Mouse (Mus musculus): ENCODE measurements around the gene Commd7.
A peak's percentile ranks its signal among the peaks of the same experiment; 100 is the strongest.

The Commd7 gene

DNA sequence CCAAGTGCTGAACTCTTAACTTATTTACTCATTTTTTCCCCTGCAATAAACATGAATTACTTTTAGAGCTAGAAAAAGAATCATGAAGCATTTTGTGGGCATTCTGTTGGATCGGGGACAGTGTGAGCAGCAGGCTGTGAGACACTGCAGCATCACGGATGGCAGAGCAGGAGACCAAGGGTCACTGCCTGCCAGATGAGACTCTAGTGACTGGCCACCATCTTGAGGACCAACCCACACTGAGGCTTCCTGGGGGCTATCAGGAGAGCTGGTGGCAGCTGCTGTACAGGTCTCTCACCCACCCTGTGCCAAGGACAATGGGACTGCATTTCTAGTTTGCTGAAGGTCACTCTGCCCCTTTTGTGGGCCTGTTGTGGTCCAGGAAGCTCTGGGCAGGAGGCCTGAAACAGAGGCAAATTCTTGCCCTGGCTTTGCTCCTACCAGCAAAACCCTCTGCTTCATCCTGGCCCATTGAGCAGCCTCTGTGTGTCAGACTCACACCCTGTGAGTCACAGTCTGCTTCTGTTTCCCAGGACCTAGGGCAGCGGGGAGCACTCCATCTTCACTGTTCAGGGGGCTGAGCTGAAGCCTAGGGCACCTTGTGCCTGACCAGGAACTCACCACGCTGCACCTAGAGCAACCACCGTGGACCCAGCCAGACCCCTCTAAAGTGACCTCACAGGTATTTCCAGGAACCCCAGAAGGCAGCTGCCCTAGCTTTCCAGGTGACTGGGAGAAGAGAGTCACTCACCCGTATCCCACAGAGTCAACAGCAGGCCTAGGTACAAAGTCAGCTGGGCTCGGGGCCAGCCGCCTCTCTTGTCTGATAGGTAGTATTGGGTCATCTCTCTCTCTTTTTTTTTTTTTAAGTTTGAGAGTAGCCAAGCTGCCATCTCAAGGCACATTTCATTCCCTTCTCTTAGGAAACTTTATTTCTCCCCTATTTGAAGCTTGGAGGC lies 40.2 kb downstream of the Commd7 start:
- no peak for DNase-seq (ENCODE audit: low spot score in 2 of 2)

DNA sequence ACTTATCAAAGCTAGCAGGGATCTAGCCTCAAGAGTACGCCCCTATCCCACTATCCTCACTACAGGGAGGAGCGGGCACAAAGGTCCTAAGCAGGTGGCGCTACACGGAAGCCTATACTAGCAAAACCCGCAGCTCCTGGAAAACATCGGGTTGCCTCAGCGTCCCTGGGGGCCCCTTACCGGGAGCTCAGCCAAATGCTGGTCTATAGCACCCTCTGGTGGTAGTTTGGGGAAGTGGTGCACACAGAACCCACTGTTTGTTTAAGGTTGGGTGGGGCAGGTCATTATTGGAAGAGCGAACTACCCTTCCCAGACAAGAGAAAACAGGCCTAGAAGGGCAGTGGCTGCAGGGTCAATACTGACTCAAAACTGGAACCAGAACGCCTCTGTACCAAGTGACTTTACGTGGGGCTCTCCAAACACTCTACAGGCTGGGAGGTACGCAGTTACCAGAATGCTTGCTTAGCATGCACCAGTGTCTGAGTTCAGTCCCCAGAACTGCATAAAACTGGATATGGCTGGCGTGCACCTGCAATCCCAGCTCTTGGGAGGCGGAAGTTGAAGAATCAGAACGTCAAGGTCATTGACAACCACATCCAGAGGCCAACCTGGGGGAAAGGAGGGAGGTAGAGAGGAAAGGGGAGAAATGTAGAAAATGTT lies 45.9 kb downstream of the Commd7 start:
- DNase-seq (ENCODE audit: low spot score in 2 of 2): peak; percentile 79 to 88

DNA sequence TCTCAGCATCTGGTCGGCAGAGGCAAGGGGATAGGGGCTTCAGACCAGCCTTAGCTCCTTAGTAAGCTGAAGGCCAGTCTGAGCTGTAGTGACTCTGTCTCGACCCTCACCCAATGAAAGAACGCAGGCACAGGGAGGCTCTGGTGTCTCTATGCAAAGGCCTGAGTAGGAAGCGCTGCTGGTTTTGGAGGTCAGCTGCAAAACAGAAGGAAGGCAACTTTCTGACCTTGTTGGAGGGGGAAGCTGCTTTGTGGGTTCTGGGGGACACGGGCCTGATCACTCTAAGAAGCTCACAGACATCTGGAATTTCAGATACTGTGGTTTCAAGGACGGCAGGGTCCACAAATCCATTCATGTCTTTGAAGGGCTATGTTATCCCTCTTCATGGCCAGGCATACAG lies 46.6 kb downstream of the Commd7 start:
- DNase-seq (ENCODE audit: low spot score in 2 of 2): no peak

DNA sequence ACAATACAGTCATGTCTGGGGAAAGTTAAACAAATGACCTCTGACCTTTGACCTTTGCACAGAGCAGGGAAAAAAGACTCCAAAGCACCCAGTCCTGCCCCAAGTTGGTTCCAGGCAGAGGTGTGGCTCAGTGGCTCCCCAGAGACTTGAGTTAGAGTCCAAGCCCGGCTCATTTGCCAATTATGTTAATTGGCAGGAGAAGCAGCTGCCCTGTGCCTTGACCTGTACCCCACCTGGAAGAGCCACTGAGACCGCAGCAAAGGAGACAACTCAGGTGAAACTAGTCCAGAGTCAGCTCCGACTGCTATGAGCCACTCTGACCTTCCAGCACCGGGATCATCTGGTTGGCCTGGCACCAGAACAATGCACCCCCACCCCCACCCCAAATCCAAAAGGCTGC lies 48.2 kb downstream of the Commd7 start:
- no peak for DNase-seq (ENCODE audit: low spot score in 2 of 2)

DNA sequence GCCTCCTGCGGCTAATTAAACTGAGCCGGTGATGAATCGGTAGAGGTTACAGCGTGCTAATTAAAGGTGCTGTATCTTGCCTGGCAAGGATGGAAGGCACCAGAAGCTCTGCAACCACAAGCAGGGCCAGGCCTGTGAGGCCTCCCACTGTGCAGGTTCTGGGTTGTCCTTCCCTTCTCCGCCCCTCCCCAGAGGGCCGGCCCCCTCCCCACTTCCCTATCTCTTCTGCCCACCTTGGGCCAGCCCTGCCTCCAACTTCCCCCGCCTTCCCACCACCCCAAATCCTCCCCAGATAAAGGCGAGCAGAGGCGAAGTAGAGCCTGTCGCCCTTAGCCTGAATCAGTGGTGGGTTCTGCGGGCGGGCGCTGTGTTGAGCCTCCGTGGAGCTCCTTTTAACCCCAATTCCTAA lies 48.9 kb downstream of the Commd7 start:
- DNase-seq (ENCODE audit: low spot score in 2 of 2): no peak

DNA sequence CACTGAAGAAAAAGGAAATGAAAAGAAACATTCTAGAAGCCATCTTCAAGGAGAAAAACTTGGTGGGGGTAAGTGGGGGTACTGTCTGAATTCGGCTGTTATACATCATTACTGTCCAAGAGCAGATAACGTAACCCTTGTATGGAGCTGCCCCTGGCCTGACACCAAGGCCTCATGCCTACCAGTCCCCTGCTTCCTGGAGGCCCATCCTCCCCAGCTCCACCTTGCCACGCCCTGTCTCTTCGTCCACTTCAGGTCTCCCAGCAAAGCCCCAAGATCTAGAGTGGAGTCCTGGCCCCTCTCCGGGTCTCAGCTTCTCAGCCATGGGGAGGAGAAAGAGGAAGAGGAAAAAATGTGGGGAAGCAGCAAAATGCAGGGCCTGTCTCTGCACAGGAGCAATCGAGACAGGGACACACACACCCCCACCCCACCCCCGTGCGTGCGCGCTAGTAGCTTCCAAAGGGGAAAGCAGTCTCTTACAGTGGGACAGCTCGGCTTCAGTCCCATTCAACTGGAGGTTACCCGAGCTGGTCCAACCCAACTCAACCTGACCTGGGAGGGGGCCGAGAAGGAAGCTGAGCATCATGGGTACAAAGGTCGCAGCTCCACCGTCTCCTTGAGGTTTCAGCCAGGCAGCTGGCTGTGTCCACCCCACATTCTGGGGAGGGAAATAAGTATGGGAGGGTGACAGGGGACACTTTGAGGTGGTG lies 49.5 kb downstream of the Commd7 start:
- DNase-seq (ENCODE audit: low spot score in 2 of 2): no peak

DNA sequence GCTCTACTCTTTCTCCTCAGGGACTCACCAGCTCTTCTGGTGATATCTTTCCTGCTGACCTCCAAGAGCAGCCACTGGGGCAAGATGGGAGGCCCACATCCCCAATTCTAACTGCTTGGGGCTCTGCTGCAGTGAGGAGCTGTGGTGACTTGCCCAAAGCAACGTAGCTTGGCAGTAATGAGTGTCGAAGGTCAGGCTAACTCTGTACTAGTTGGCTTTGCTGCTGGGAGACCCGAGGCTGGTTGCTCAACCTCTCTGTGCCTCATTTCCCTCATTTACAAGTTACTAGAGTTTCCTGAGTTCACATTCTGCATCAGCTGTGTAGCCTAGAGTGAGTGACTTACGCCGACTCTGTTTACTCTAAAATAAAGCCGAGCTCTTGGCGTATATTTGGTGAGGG lies 51.2 kb downstream of the Commd7 start:
- DNase-seq (ENCODE audit: low spot score in 2 of 2): no peak

DNA sequence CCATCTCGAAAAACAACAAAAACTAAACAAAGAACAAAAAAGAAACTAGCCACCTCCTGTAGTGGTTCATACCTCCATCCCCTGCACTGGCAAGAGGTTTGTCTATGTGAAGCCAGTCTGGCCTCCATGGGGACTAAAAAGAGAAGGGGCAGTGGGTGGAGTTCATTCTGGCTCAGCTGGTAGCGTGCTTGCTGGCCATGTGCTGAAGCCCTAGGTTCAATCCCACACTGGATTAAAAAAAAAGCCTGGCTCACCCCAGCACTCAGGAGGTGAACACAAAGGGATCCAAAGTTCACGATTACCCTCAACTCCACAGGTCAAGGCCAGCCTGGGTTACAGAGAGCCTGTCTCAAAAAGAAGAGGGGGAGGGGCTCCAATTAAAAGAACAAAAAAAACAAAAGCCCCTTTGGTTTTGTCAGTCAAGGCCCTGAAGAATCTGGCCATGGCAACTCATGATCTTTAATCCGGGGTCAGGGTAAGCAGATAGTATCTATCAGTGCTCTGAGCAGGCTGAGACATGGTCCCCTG lies 52.1 kb downstream of the Commd7 start:
- DNase-seq (ENCODE audit: low spot score in 2 of 2): no peak

DNA sequence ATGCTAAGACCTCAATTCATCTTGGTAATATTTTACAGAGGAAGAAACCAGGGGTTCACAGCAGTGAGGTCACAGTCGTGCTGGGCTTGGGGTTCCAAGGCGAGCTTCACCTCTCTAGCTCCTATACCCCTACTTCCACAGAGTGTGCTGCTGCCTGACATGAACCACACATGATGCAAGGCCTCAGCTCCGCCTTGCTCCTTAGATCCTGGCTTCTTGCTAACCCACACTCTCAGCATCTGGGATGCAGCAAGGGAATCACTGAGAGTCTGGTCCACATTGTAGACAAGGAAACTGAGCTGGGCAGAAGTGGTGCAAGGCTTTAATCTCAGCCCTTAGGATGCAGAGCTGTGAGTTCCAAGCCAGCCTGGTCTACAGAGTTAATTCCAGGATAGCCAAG lies 52.5 kb downstream of the Commd7 start:
- DNase-seq (ENCODE audit: low spot score in 2 of 2): no peak

DNA sequence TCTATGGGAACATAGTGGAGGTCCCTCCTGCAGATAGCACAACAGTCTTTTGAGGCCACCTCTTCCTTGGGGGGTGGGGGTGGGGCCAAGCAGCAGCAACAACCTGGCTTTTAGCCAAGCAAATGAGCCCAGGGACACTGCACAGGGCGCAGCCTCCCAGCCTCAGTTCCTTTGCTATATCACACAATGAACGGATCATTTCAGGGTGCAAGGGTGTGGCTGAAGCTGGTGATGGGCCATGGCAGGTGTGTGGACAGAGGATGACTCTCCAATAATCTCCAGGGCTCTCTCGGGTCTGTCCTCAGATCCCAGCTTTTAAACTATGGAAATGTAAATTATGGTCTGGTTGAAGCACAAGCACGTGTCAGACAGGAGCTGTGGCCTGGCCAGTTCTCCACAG lies 55.5 kb downstream of the Commd7 start:
- no peak for DNase-seq (ENCODE audit: low spot score in 2 of 2)

DNA sequence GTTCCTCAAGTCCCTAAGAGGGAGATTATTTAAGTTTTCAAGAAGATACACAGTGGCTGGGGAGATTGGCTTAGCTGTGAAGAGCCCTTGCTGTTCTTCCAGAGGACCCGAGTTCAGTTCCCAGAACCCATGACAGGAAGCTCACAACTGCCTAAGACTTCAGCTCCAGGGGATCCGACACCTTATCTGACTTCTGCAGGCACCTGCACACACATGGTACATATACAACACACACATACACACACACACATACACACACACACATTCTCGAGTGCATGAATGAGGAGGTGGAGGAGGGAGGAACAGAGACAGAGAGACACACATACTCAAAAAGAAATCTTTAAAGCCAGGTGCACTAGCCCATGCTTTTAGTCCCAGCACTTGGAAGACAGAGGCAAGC lies 56.4 kb downstream of the Commd7 start:
- DNase-seq (ENCODE audit: low spot score in 2 of 2): no peak

DNA sequence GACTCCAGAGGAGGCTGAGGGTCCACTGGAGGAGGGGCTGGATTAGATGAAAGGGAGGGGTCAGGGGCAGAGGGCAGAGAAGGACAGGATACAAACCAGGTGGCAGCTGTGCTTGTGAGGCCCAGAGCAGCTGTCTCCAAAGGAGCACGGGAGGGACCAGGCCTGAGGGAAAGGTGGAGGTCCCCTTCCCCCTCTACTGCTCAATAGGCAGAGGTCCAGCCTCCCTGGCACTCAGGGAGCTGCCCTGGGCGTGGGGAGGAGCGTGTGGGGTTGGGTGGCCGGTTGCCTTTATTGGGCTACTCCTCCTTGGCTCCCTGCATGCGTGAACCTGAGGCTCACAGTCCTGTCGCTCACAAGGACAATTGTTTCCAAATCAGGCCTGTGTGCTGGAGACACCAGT lies 57.0 kb downstream of the Commd7 start:
- DNase-seq (ENCODE audit: low spot score in 2 of 2): no peak

DNA sequence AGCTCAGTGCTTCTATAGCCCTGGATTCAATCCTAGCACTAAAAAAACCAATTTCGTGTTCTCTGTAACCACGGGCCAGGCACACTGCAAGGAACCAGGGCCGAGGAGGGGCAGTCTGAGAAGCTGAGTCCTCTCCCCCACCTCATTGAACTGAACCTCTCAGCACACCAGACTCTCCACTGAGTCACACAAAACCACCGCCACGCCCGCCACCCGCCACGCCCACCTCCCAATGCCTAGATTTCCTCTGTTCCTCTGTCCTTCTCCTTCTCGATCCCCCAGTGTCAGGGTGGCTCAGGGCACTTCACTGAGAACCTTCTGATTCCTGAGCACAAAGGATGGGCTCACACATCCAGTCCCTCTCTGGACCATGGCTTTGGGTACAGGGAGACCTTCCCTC lies 59.5 kb downstream of the Commd7 start:
- DNase-seq (ENCODE audit: low spot score in 2 of 2): no peak

DNA sequence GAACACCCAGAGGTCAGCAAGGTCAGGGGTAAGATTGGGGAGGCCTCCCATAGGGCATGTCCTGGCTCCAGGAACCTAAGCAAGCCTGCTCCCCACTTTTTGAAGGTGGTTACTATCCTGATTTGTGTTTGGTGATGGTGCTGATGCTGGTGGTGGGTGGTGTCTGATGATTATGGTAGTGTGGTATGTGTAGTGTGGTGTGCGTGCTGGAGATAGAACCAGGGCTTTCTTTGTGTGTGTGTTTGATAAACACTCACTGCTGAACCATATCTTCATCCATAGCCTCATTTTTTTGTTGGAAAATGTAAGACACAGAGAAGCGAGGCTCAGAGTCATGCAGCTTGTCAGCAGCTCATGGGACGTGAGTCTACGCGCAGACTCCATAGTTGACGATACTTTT lies 64.0 kb downstream of the Commd7 start:
- DNase-seq (ENCODE audit: low spot score in 2 of 2): no peak

DNA sequence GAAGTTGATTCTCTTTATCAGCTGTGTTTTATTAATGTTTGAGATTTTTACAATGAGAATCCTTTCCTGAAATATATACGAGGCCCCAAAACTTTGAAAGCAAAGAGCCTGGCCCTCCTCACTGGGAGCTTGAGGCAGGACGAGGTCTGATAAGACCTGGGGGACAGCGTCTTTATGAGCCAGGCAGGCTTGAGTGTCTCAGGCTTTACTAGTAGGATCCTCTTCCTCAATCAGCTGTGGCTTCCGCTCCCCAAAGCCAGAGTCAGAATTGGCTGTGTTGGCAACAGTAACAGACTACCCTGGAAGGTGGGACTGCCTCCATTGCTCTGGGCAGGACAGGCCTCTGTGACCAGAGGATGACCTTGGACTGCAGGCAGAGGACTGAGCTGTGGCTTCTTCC lies 64.6 kb downstream of the Commd7 start:
- DNase-seq (ENCODE audit: low spot score in 2 of 2): no peak
